Mouse (Mus musculus) stomach, postnatal 0 days (tissue): ENCODE results near the gene Ago3. TPM values are rescaled to one million over a fixed set of nuclear protein-coding genes. Genes with fewer than 3 reads are reported as not detected.

ENCODE experiments used
- ATAC-seq: fragments of 200-750 bp; cut with Nextera tagmentation; 2 replicates; pipeline ENCODE4 v1.8.0; 2017; ENCODE audit not compliant: low FRiP score, low TSS enrichment
- DNase-seq: peaks from one replicate; pipeline ENCODE4 v3.0.0-alpha.2; 2016; ENCODE audit warnings: low spot score
- H3K27ac ChIP-seq: fragments of 300-500 bp; sonication (generic); replicated peaks from 2 replicates; pipeline ENCODE4 v1.5.1; 2014; ENCODE audit warnings: mild to moderate bottlenecking, control low read depth
- H3K27me3 ChIP-seq: fragments of 300-500 bp; sonication (generic); 2 replicates; pipeline ENCODE4 v1.6.1; 2014; ENCODE audit warnings: low read length; ENCODE audit not compliant: control insufficient read depth, insufficient read depth
- H3K36me3 ChIP-seq: fragments of 300-500 bp; sonication (generic); 2 replicates; pipeline ENCODE4 v1.6.1; 2014; ENCODE audit warnings: low read length, mixed read lengths; ENCODE audit not compliant: control insufficient read depth, insufficient read depth
- H3K4me1 ChIP-seq: fragments of 300-500 bp; sonication (generic); replicated peaks from 2 replicates; pipeline ENCODE4 v1.6.1; 2014; ENCODE audit warnings: antibody characterized with exemption; ENCODE audit not compliant: control insufficient read depth, insufficient read depth
- H3K4me2 ChIP-seq: fragments of 300-500 bp; sonication (generic); replicated peaks from 2 replicates; pipeline ENCODE4 v1.6.1; 2014; ENCODE audit warnings: low read depth, mild to moderate bottlenecking, control low read depth, moderate library complexity
- H3K4me3 ChIP-seq: fragments of 300-500 bp; sonication (generic); 2 replicates; pipeline ENCODE4 v1.5.1; 2014; ENCODE audit warnings: low read depth, low read length, control low read depth
- H3K9ac ChIP-seq: fragments of 300-500 bp; sonication (generic); 2 replicates; pipeline ENCODE4 v1.6.1; 2014; ENCODE audit warnings: mild to moderate bottlenecking, low read length, control low read depth, mixed read lengths
- H3K9me3 ChIP-seq: fragments of 300-500 bp; sonication (generic); 2 replicates; pipeline ENCODE4 v1.6.1; 2016; ENCODE audit warnings: low read length; ENCODE audit not compliant: control insufficient read depth
- CTCF ChIP-seq: IDR thresholded peaks from 2 replicates; pipeline ENCODE4 v1.5.1; 2016; ENCODE audit warnings: antibody characterized with exemption, low read depth, mild to moderate bottlenecking, moderate library complexity
- EP300 ChIP-seq: optimal IDR thresholded peaks from 2 replicates; pipeline ENCODE3; 2016; ENCODE audit warnings: antibody characterized with exemption
- WGBS: fragments of 180-500 bp; shearing (Covaris S2); extraction: QIAGEN DNeasy Blood & Tissue Kit; methylation state at CpG from one replicate; pipeline ENCODE4 v1.1.7; 2014; 5-methylcytosine and 5-hydroxymethylcytosine counted together
- polyA plus RNA-seq: library from polyadenylated mRNA; unstranded; fragments of >200 nt; fragmentation: Nextera tagmentation; extraction: Ambion mirVana; gene quantifications from 2 replicates; pipeline ENCODE4 v1.2.1, GENCODE M21; 2015

The Ago3 gene
- 7.7 and 8.0 TPM in 2 replicates for polyA plus RNA-seq

DNA sequence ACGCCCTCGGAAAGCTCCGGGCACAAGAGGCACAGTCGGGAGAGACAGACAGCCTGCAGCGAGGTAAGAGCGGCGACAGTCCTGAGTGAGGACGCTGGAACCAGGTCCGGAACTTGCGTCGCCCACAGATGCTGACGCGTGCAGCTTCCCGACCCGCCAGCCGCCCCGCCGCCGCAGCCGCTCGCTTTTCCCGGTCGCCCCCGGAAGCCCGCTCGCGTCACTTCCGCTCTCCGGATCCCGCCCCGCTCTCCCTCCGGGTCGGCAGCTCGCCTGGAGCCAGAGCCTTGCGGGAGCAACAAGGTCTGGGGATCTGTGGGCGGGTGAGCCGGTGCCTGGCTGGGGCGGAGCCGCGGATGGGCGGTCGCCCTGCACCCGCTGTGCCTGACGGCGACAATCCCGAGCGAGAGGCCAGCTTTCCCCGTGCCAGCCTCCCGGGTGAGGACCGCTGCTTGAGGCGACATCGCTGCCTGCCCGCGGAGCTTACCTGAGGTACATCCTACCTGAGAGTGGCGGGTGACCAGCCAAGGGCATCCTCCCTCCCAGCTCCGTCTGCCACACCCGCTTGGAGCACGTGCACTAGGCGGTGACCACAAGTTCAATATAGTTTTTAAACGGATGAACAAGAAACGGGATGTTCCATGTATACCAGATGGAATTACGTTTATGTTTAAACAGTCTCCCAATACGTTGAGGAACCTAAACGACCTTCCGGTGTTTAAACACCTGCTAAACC is at the start of gene Ago3:
TSS of gene Ago3 (minus strand) at position 210 of the 733 bp plus-strand sequence.
- Histone ChIP-seq H3K27me3 (no peaks in the 10 kb centered on the region), H3K36me3 (no peaks in the 10 kb centered on the region), H3K9me3 (no peaks in the 10 kb centered on the region), H3K4me2 (peak within 1 kb of the TSS; percentile 87), H3K4me1 (no peaks in the 10 kb centered on the region; the same call in 1 of the 2 replicates), H3K9ac (peak within 1 kb of the TSS; percentile 76), H3K4me3 (peak within 1 kb of the TSS; percentile 72), H3K27ac (peak within 1 kb of the TSS; percentile 87)
- DNase-seq = peak; percentile 96
- under 1% methylated on average over 46 of the region's 65 CpGs for WGBS
- TF ChIP-seq EP300 (peak; percentile 33), CTCF (no peak)
- peak; percentile 99 for ATAC-seq

DNA sequence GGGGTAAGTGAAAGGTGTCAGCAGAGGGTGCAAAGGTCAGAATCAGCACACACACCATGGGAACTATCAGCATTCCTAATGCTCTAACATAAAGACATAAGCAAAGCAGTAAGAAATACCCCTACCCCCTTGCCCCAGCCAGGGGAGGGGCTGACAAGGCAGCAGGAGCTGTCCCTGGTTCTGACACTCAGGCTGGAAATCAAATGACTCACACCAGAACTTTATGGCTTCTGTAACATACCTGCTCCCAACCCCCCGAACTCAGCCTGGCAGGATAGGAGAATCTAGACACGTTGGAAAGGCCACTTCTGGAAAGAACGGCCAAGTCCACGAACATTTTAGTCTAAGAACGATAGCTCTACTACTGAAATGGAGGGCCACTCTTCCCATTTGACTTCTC is 43.7 kb upstream of the Ago3 start:
- no peaks in the 10 kb centered on the region for H3K36me3 ChIP-seq
- no peak overlapping the region for H3K4me3 ChIP-seq
- ATAC-seq = no peak
- H3K27ac ChIP-seq = no peak overlapping the region
- TF ChIP-seq CTCF = no peak
- no peaks in the 10 kb centered on the region for H3K27me3 ChIP-seq
- no peak overlapping the region for H3K9ac ChIP-seq
- no peaks in the 10 kb centered on the region for H3K9me3 ChIP-seq
- 45% methylated on average over 5 of the region's 5 CpGs for WGBS
- H3K4me2 ChIP-seq = no peak overlapping the region
- DNase-seq = no peak
- no peaks in the 10 kb centered on the region for H3K4me1 ChIP-seq

GRCm38 (mm10) chr4:126469334-126469733 is 40.0 kb upstream of the Ago3 start:
- Histone ChIP-seq H3K9ac (no peak overlapping the region), H3K27ac (no peak overlapping the region), H3K36me3 (no peaks in the 10 kb centered on the region), H3K4me2 (no peak overlapping the region), H3K4me1 (peaks cover 10% of the 10 kb centered on the region; the same call in 1 of the 2 replicates), H3K9me3 (no peaks in the 10 kb centered on the region), H3K27me3 (no peaks in the 10 kb centered on the region), H3K4me3 (no peak overlapping the region)
- DNase-seq (no peak), ATAC-seq (no peak)
- no peak for TF ChIP-seq EP300
- no peak for TF ChIP-seq CTCF
- WGBS = 46% methylated on average over 1 of the region's 1 CpGs

DNA sequence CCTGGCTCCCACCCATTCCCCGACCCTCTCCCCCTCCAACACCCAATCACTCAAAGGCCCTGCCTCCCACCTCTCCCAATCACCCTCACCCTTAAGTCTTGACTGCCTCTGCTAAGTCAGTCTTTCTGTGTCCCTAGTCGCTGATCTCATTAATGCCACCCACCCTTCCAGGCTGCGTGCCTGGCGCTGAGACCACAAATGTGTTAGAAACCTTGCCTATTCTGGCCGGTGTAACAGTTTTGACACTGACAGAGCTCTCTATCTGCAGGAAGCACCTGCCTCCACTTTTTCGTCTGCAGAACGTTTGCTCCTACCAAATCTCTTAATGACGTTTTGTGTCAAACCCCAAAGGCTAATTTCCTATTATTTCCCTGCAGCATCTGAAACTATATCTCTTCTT is 39.6 kb upstream of the Ago3 start:
- Histone ChIP-seq H3K4me2 (peak overlapping the region; percentile 83), H3K4me3 (peak overlapping the region; percentile 95), H3K9ac (0 out of 2 replicates have a peak overlapping the region, but pooled peaks have one; percentile 18), H3K27me3 (no peaks in the 10 kb centered on the region), H3K4me1 (peaks cover 10% of the 10 kb centered on the region; the same call in 1 of the 2 replicates), H3K27ac (0 out of 2 replicates have a peak overlapping the region, but pooled peaks have one; percentile 4), H3K36me3 (no peaks in the 10 kb centered on the region), H3K9me3 (no peaks in the 10 kb centered on the region)
- TF ChIP-seq EP300 (no peak), CTCF (no peak)
- WGBS = 7% methylated on average over 8 of the region's 8 CpGs
- ATAC-seq (no peak), DNase-seq (no peak)

DNA sequence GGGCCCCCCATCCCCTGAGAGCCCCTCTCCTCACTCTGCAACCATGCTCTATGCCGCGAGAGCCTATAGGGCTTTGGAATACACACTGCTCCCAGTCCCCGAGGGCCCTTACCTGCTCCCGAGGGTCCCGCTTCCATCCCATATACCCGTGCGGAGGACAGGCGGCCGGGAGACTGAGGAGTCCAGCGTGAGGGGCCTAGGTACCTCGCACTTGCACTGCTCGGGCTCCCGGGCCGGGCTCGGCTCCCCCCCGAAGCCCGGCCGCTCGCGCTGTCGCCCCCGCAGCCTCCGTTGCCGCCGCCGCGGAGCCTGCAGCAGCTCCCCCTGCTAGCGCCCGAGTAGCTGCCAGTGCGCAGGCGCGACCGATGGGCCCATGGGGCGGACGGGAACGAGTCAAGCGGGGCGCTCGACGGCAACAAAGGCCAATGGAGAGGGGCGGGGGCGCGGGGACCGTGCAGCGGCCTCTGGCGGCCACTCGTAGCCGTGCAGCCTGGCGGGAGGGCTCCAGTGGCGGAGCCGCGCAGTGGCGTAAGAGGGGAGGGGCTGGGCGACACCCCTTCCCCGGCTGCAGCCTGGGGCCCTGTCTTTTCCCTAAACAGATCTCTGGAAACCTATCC is 39.0 kb upstream of the Ago3 start, which contains the start of gene Ago1:
TSS of gene Ago1 (minus strand) at position 299 of the 617 bp plus-strand sequence.
- TF ChIP-seq CTCF (peak; percentile 98), EP300 (no peak)
- Histone ChIP-seq H3K4me1 (peaks cover 10% of the 10 kb centered on the region; the same call in 1 of the 2 replicates), H3K4me2 (peak within 1 kb of the TSS; percentile 83), H3K9me3 (no peaks in the 10 kb centered on the region), H3K27me3 (no peaks in the 10 kb centered on the region), H3K4me3 (peak within 1 kb of the TSS; percentile 95), H3K9ac (peak within 1 kb of the TSS; percentile 85), H3K27ac (peak within 1 kb of the TSS; percentile 86), H3K36me3 (no peaks in the 10 kb centered on the region)
- under 1% methylated on average over 48 of the region's 55 CpGs for WGBS
- ATAC-seq (peak; percentile 93), DNase-seq (peak; percentile 96)

- WGBS = 1% methylated on average over 18 of the region's 25 CpGs
- Histone ChIP-seq H3K4me1 (peaks cover 10% of the 10 kb centered on the region; the same call in 1 of the 2 replicates), H3K9ac (peak overlapping the region; percentile 85), H3K4me3 (peak overlapping the region; percentile 95), H3K4me2 (peak overlapping the region; percentile 83), H3K36me3 (no peaks in the 10 kb centered on the region), H3K9me3 (no peaks in the 10 kb centered on the region), H3K27ac (peak overlapping the region; percentile 86), H3K27me3 (no peaks in the 10 kb centered on the region)
- ATAC-seq = peak; percentile 56
- no peak for TF ChIP-seq CTCF
- no peak for TF ChIP-seq EP300
- peak; percentile 76 for DNase-seq
Observed at GRCm38 (mm10) chr4:126467721-126468284, 38.4 kb upstream of the Ago3 start.
